Mouse (Mus musculus) ES-Bruce4 (cell line): ENCODE results near the gene Krtcap3.

Source experiments
- CTCF ChIP-seq: IDR thresholded peaks from one replicate; pipeline ENCODE4 v1.8.1; 2011; ENCODE audit warnings: low read depth, low read length
- EP300 ChIP-seq: IDR thresholded peaks from 2 replicates; pipeline ENCODE4 v1.6.1; 2011; ENCODE audit warnings: low read depth, low read length; ENCODE audit not compliant: insufficient read depth
- POLR2A ChIP-seq: IDR thresholded peaks from one replicate; pipeline ENCODE4 v1.8.1; 2011; ENCODE audit warnings: low read length; ENCODE audit not compliant: insufficient read depth

GRCm38 (mm10) chr5:31219070-31219469 lies 32.4 kb upstream of the Krtcap3 start:
- TF ChIP-seq CTCF (no peak), POLR2A (no peak), EP300 (no peak)
